Comparison of ENCODE assay signal across 8 mouse cellular contexts in the genomic region with DNA sequence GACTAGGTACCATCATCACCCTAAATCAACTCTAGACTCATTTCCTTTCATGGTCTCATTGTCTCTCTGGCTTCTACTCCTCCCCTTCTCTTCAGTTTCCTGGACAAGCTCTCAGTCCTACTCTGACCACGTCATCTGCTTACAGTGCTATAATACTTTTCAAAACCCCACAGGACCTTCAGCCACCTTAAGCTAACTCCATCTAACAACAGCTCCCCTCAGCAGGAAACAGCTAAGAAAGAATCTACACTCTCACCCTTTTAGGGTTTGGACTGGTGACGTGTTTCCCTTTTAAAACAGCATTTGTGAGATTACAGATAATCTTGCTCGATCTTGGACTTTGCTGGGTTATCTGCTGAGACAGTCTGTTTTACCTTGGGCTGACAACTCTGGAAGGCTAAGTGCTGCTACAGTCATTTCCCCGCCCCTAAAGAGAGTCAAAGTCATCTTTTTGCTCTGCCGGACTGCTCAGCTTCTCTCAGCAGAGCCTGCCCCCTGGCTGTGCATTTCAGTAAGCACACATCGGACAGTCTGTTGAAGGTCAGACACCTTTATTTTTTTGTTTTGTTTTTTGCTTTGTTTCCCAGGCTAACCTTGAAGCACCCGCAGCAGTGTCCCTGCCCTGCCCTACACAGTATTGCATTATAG. TPM values are rescaled to one million over a fixed set of nuclear protein-coding genes. Genes with fewer than 3 reads are reported as not detected.
DNase-seq lines count a peak whose midpoint lies in the region; ATAC-seq and TF ChIP-seq lines count a peak whose summit lies in the region.

No protein-coding gene starts in this region.

- WGBS in intestine, embryonic 15.5 days = 14% methylated on average over 7 of the region's 7 CpGs
- WGBS in liver, embryonic 15.5 days (ENCODE audit: insufficient replicate concordance) = 4% methylated on average over 7 of the region's 7 CpGs

- no peak overlapping the region for H3K9ac ChIP-seq in intestine, embryonic 15.5 days
- H3K9ac ChIP-seq in liver, embryonic 15.5 days = no peak overlapping the region

- H3K4me1 ChIP-seq in G1E (ENCODE audit: insufficient read depth, low read depth, low read length) = peaks cover 31% of the 10 kb centered on the region
- H3K4me1 ChIP-seq in intestine, embryonic 15.5 days (replicated peaks) = no peaks in the 10 kb centered on the region; the same call in 1 of the 2 replicates
- peaks cover 66% of the 10 kb centered on the region for H3K4me1 ChIP-seq in liver, embryonic 15.5 days (replicated peaks)

- peak; percentile 92 for ATAC-seq in G1E (ENCODE audit: extremely low read depth, insufficient number of reproducible peaks, low FRiP score, poor library complexity, severe bottlenecking)
- ATAC-seq in common myeloid progenitor, adult 5-6 weeks (replicated peaks; ENCODE audit: low read depth, poor library complexity, severe bottlenecking) = peak; percentile 95
- peak; percentile 93 for ATAC-seq in intestine, embryonic 15.5 days
- peak; percentile 89 for ATAC-seq in liver, embryonic 15.5 days (ENCODE audit: insufficient read depth)

- peak; percentile 29; the same call in 1 of the 2 replicates for TF ChIP-seq CTCF in G1E (IDR thresholded peaks at IDR 0.05; ENCODE audit: low read depth, low read length)

- peaks cover under 1% of the 10 kb centered on the region for H3K36me3 ChIP-seq in G1E (replicated peaks)
- no peaks in the 10 kb centered on the region for H3K36me3 ChIP-seq in intestine, embryonic 15.5 days
- peaks cover 8% of the 10 kb centered on the region; the same call in 1 of the 2 replicates for H3K36me3 ChIP-seq in liver, embryonic 15.5 days (replicated peaks)

- no peaks in the 10 kb centered on the region for H3K9me3 ChIP-seq in G1E (replicated peaks)
- no peaks in the 10 kb centered on the region for H3K9me3 ChIP-seq in intestine, embryonic 15.5 days
- no peaks in the 10 kb centered on the region for H3K9me3 ChIP-seq in liver, embryonic 15.5 days (replicated peaks)

- H3K27ac ChIP-seq in intestine, embryonic 15.5 days = peak overlapping the region; percentile 69
- peak overlapping the region; percentile 70 for H3K27ac ChIP-seq in liver, embryonic 15.5 days (replicated peaks)

- DNase-seq in 3T3-L1 (ENCODE audit: low read depth, low spot score) (peak; percentile 95), G1E (ENCODE audit: low spot score) (peak; percentile 56)
- DNase-seq in gastrocnemius, postnatal 4 days (ENCODE audit: low spot score in 2 of 2) = peak; percentile 39 to 74
- peak; percentile 44 for DNase-seq in neural tube, embryonic 10.5 days (ENCODE audit: extremely low spot score, low spot score)
- DNase-seq in thymus, postnatal 0 days (ENCODE audit: low spot score) = peak; percentile 48

- peak overlapping the region; percentile 33 for H3K4me2 ChIP-seq in intestine, embryonic 15.5 days (replicated peaks)
- peak overlapping the region; percentile 36 for H3K4me2 ChIP-seq in liver, embryonic 15.5 days

- H3K27me3 ChIP-seq in G1E (ENCODE audit: insufficient read depth, low read length) = no peaks in the 10 kb centered on the region
- H3K27me3 ChIP-seq in intestine, embryonic 15.5 days (replicated peaks) = no peaks in the 10 kb centered on the region
- H3K27me3 ChIP-seq in liver, embryonic 15.5 days = no peaks in the 10 kb centered on the region

- no peak overlapping the region; the same call in 1 of the 2 replicates for H3K4me3 ChIP-seq in G1E (ENCODE audit: low read depth, low read length)
- H3K4me3 ChIP-seq in intestine, embryonic 15.5 days (replicated peaks) = no peak overlapping the region
- peak overlapping the region; percentile 9; the same call in 1 of the 2 replicates for H3K4me3 ChIP-seq in liver, embryonic 15.5 days (replicated peaks)

RNA-seq across cellular contexts. Expression of a gene that starts 8.5 kb away (rescaled TPM):
- total RNA-seq in G1E (2014; fragmentation: Nextera tagmentation) (79.5 and 101 TPM in 2 replicates), G1E (2017) (53.3 and 57.4 TPM in 2 replicates)
- 14.9 and 22.6 TPM in 2 replicates for polyA plus RNA-seq in G1E (2012)
- total RNA-seq in common myeloid progenitor, adult 5-6 weeks (2017) = 57.3 and 72.4 TPM in 2 replicates
- total RNA-seq in gastrocnemius, postnatal 4 days (2021) = 10 to 100 TPM; 41.3 to 44.0 TPM
- 28.0 and 35.4 TPM in 2 replicates for polyA plus RNA-seq in intestine, embryonic 15.5 days (2015; fragmentation: Nextera tagmentation; extraction: Ambion mirVana)
- polyA plus RNA-seq in liver, embryonic 15.5 days (2015; fragmentation: Nextera tagmentation; extraction: Ambion mirVana) = 21.7 and 22.0 TPM in 2 replicates
- polyA plus RNA-seq in thymus, postnatal 0 days (2015; fragmentation: Nextera tagmentation; extraction: Ambion mirVana) = 48.6 and 52.5 TPM in 2 replicates

RNA-seq across cellular contexts. Expression of a gene that starts 19.9 kb away (rescaled TPM):
- total RNA-seq in G1E (2014; fragmentation: Nextera tagmentation) (18.8 and 21.2 TPM in 2 replicates), G1E (2017) (12.2 and 13.9 TPM in 2 replicates)
- polyA plus RNA-seq in G1E (2012) = 2.3 and 5.6 TPM in 2 replicates
- 15.8 and 16.5 TPM in 2 replicates for total RNA-seq in common myeloid progenitor, adult 5-6 weeks (2017)
- total RNA-seq in gastrocnemius, postnatal 4 days (2021) = 10 to 100 TPM; 23.5 to 26.9 TPM
- 22.1 and 25.7 TPM in 2 replicates for polyA plus RNA-seq in intestine, embryonic 15.5 days (2015; fragmentation: Nextera tagmentation; extraction: Ambion mirVana)
- 29.8 and 33.5 TPM in 2 replicates for polyA plus RNA-seq in liver, embryonic 15.5 days (2015; fragmentation: Nextera tagmentation; extraction: Ambion mirVana)
- polyA plus RNA-seq in thymus, postnatal 0 days (2015; fragmentation: Nextera tagmentation; extraction: Ambion mirVana) = 13.1 and 15.0 TPM in 2 replicates

RNA-seq across cellular contexts. Expression of a gene that starts 46.9 kb away (rescaled TPM):
- total RNA-seq in G1E (2014; fragmentation: Nextera tagmentation) (5.1 and 31.3 TPM in 2 replicates), G1E (2017) (5.1 and 5.2 TPM in 2 replicates)
- 3.3 and 8.4 TPM in 2 replicates for polyA plus RNA-seq in G1E (2012)
- total RNA-seq in common myeloid progenitor, adult 5-6 weeks (2017) = 2.4 and 2.6 TPM in 2 replicates
- 10 to 100 TPM; 17.4 to 21.7 TPM for total RNA-seq in gastrocnemius, postnatal 4 days (2021)
- polyA plus RNA-seq in intestine, embryonic 15.5 days (2015; fragmentation: Nextera tagmentation; extraction: Ambion mirVana) = 22.0 and 26.1 TPM in 2 replicates
- polyA plus RNA-seq in liver, embryonic 15.5 days (2015; fragmentation: Nextera tagmentation; extraction: Ambion mirVana) = 16.6 and 18.3 TPM in 2 replicates
- polyA plus RNA-seq in thymus, postnatal 0 days (2015; fragmentation: Nextera tagmentation; extraction: Ambion mirVana) = 19.1 and 22.2 TPM in 2 replicates

Comparison
In these comparisons a context has a peak if more than half of its experiments do, and no peak if none do; other contexts are left out.
1. DNase-seq: peak in every context shown above with its lines; median percentile 95 in 3T3-L1; 56 in gastrocnemius, postnatal 4 days; 56 in G1E; 48 in thymus, postnatal 0 days; 44 in neural tube, embryonic 10.5 days.